Mouse (Mus musculus): ENCODE measurements around the gene Bmp10.
A peak's percentile ranks its signal among the peaks of the same experiment; 100 is the strongest.
"Not testable (repeated sequence)": the region's sequence is repeated elsewhere in the genome, so short reads cannot be mapped to it uniquely, and the experiment has no call there.

Bmp10 gene

DNA sequence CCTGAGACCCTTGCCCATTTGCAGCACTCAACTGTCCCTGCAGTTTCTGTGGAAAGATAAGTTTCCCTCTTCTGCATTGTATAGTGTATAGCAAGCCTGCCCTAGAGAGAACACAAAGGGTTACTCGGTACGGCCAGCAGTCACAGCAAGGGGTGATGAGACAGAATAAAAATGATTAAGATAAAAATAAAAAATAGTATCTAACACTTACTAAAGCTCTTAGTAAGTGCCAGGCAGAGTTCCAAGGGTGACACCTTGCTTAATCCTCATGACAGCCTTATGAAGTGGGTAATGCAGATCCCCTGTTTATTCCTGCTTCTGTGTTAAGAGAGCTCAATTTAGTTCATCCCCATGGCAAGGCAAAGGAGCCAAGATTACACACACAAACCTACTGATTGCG, 20.7 kb downstream of the Bmp10 start:
- DNase-seq: no peak

DNA sequence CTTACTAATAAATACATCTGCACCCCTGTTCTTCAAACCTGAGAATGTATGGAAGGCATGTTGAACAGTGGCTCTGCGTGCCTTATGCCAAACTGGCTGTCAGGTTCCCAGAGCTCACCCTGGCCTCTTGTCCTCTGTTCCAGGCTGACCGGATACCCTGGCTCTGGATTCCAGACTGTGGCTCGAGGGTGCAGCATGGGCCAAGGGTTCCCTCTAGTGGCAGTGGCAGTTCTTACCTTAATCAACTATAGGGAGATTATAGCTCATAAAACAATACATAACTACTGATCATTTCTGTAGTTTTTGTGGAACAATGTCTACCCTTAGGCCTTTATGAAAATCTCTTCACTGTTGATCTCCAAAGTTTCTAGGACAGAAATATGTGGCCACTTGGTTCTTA, 22.2 kb downstream of the Bmp10 start:
- no peak for DNase-seq

DNA sequence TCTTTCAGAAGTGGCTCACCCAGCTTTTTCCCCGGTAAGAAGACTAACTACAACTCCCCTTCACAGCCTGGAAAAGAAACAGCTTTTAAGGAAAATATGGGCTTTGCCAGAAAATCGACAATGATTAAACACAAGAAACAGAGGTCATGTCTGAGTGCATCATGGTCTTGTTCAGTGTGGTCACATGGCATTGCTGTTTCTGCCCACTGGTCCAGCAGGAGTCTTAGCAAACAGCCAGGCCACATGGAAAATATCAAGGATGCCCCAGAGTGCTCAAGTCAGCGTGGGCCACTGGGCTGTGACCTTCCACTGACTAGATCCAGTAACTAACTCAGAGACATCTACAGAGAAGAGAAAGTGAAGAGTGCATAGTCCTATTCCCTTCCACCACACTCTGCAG, 23.0 kb downstream of the Bmp10 start:
- DNase-seq: no peak

DNA sequence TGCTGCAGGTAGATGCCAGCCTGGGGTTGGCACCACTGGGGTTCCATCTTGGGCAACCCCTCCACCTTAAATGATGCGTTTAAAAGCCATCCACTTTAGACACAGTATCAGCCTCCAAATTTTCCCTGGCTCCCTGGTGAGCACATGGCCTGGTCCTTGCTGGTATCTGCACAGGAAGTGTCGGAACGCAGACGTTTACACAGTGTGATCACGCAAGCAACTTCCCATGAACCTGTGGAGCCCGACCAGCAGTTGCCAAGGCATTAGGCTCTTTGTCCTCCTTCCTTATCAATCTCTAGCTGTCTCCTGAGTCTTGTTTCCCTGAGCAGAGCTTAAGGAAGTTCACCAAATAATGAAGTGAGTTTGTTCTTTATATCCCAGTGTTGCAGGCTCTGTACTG, 26.7 kb downstream of the Bmp10 start:
- no peak for DNase-seq

DNA sequence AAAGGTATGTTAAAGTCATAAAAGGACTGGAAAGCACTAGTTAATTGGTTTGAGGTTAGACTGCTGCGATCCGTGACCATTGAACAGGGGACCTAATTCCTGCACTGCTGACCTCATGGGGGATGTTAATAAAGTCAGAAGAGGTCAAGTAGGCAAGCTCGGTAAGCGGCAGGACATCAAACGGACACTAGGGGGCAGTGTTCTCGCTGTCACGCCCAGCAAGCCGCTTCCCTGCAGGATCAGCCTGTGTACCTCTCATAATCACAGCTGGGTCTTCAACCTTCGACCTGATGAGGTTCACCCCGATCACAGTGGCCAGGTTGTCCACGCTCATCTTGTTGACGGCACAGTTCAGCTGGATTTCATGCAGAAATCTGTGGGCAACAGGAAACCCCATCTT, 37.4 kb downstream of the Bmp10 start:
- peak; percentile 8 for DNase-seq

DNA sequence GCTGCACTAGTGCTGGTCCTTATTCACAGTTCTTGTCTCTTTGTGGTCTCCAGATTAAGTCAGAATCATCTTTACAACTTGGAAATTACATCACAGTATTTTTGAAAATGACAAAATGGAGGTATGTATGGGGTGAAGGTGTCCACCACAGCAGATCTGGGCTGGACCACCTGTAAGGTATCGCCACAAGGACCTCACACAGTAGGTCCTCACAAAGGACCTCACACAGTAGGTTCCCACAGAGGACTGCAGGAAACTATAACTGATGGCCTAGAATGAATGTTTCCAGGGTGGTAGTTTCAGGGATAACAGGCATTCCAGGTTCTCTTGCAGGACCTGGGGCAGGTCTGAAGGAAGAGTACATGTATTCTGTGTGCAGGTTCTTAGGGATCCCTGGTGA, 38.6 kb downstream of the Bmp10 start:
- DNase-seq: no peak

DNA sequence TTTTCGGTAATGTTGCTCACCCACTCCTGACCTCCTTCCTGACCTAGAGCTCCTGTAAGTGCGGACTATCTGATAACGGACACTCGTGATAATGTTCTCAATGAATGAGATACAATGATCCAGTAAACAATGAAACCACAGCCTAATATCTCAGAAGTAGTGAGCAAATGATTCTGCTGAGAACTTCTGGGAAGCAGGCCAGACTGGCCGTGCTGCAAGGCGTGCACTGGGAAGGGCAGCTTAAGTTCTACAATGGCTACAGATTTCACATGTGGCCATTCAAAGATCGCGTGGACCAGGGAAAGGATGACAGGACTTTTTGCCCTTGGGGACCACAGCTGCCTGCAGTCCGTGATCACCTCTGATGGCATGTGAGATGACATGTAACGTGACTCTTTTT, 39.6 kb downstream of the Bmp10 start:
- no peak for DNase-seq

DNA sequence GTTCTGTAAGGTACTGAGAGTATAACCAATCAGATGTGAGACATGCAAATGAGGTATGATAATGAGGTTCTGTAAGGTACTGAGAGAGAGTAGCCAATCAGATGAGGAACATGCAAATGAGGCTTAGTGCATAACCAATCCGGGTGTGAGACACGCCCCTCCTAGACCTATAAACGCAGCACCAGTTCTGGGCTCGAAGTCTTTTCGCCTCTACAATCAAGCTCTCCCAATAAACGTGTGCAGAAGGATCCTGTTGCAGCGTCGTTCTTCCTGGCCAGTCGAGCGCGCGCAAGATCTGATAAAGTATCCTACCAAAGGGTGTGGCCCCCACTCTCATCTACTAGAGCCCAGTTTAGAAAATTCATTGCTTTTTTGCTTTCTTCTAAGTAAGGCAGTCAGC, 41.3 kb downstream of the Bmp10 start:
- not testable (repeated sequence) for DNase-seq

DNA sequence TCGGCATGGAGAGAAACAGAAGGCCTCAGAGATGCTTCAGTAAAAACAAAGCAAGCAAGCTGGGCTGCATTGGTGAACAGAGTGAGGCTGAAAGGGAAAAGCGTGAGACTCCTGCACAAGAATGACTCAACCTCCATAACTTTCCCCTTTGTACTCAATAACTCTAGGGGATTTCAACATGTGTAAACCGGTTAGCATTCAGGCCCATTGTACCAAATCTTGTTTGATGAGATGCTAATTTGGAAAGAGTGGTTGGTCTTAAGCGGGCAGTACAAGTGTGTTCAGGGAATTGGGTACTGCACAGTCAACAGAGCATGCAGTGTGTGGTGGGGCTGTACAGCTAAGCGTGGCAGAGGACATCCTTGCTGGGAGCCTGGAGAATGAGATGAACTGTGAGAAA, 46.4 kb downstream of the Bmp10 start:
- no peak for DNase-seq

DNA sequence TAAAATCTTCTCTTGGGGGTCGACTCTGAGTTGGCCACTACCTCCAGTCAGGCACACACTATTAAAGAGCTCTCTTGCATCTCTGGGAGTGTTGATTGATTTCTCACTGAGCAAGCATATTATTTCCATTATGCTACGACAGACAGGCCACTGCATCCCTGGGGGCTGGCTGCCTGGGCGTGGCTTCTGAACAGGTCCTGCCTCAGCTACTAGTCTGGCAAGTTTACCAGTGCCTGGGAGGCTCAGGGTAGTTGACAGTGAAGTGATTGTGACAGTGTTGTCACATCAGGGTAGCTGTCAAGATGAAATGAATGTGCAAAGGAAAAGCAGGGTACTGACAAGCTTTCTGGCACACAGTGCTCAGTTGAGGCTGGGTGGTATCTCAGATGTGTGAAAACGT, 50.1 kb downstream of the Bmp10 start:
- no peak for DNase-seq

DNA sequence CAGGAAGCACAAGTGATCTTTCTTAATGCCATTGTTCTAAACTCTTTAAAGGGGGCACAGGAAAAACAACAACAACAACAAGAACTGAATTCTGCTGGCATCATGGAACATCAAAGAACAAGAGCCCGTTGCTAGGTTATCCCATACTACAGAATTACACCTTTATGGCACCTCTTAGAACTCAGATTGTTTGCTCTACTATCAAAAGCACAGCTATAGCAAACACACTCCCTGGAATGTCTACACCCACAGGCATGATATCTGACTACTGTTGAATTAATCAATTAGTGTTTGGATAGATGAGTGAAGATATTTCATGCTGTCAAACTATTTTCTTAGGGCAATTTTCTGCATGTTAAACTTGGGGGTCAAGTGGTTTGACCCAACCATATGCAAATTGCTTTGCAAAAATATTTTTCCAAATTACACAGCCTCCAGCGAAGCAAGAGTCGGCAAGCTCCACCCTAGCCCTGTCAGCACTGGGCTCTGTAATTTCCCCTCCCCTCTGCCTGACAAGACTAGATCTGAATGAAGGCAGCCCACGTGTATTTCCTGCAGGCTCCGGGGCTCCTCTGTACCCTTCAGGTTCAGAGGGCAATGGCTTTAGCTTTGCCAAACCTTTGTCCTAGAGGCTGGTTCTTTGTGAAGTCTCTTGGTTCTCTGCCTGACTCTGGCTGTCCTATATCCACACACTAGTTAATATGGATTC, 50.7 kb downstream of the Bmp10 start:
- DNase-seq: no peak

DNA sequence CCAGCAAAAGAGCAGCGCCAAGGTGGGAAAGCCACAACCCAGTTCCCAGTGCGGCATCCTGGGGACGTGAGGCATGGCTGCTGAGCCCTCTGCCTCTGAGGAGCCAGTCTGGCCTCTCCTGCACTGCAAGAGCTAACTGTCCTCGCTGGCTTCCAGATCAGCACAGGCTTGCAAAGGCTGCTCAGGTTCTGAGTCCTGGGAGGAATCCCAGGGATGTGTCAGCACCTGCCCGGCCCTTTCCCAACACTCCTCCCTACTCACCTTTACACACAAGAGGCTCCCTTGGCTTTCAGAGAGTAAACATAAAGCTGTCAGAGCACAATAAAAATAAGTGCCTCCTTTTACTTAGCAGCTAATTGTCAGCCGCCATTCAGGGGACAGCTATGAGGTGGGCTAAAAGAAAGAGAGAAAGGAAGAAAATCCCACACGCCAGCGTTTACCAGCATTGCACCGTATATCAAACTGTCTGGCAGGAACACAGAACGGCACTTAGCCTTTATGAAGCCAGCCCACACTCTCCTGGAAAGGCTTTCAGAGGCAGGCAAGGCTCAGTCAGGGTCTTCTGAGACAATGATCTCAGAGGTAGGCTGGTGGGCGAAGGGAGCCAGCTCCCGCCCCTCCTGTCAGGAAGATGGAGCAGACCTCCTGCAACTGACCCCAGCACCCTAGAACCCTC, 54.6 kb downstream of the Bmp10 start:
- DNase-seq: no peak

DNA sequence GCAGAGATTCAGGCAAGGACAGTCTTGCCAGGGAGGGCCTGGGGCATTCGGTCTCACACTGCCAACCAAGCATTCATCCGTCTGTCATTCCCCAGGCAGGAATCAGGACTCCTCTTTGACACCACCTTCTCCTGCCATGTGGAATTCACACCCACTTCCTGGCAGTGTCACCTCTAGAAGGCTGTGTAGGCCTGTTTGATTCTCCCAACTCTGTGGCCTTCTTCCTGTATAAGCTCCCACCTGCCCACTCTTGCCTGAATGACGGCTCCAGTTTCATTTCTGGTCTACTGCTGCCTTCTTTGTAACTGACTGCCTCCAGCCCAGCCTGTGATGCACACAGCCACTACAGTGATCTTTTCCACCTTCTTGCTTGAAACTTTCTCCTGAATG, 55.1 kb downstream of the Bmp10 start:
- no peak for DNase-seq

DNA sequence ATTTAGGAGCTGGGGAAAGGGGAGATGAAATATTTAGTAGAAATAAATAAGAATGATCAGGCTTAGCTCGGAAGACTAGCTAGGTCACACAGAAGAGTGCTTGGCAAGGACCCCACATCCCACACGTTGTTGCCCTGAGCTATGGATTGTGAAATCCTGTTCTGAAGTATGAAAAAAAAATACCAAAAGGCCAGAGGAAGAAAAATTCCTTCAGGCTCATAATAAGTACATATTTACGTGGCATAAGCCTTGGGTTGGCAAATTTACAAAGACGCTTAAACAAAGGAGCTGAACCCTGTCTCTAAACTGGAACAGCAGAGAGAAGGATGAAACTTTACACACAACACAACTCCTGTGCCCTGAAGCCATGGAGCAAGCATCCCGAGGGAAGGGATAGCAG, 56.0 kb downstream of the Bmp10 start:
- no peak for DNase-seq

Measured in cerebellum, adult 11-12 months (tissue).